ENCODE assay signal across 8 mouse cellular contexts in genomic region chr14:59478699-59479098, GRCm38 (mm10). TPM values are rescaled to one million over a fixed set of nuclear protein-coding genes. Genes with fewer than 3 reads are reported as not detected.
A peak's percentile ranks its signal among the peaks of the same experiment; 100 is the strongest.
DNase-seq lines count a peak whose midpoint lies in the region; ATAC-seq lines count a peak whose summit lies in the region.

No protein-coding gene starts in this region.

- H3K27ac ChIP-seq in kidney, embryonic 16.5 days (ENCODE audit: low read length): peak overlapping the region; percentile 76; the same call in 1 of the 2 replicates
- H3K27ac ChIP-seq in forebrain, embryonic 11.5 days (ENCODE audit: low read depth, low read length): no peak overlapping the region
- H3K27ac ChIP-seq in forebrain, embryonic 10.5 days: no peak overlapping the region

- no peaks in the 10 kb centered on the region for H3K36me3 ChIP-seq in kidney, embryonic 16.5 days (ENCODE audit: insufficient read depth, low read length)
- no peaks in the 10 kb centered on the region for H3K36me3 ChIP-seq in forebrain, embryonic 11.5 days (ENCODE audit: control insufficient read depth, insufficient read depth, low read length)
- no peaks in the 10 kb centered on the region for H3K36me3 ChIP-seq in forebrain, embryonic 10.5 days (replicated peaks)

- H3K9me3 ChIP-seq in kidney, embryonic 16.5 days (ENCODE audit: low read length): no peaks in the 10 kb centered on the region
- H3K9me3 ChIP-seq in forebrain, embryonic 11.5 days (ENCODE audit: control insufficient read depth, low read length): no peaks in the 10 kb centered on the region
- no peaks in the 10 kb centered on the region for H3K9me3 ChIP-seq in forebrain, embryonic 10.5 days

- peak; percentile 27 for DNase-seq in cerebellum, adult 9-10 months
- no peak for DNase-seq in cerebellum, postnatal 25 days
- peak; percentile 23 for DNase-seq in urinary bladder, postnatal 25 days (ENCODE audit: low spot score)
- no peak for DNase-seq in urinary bladder, adult 2 months (ENCODE audit: low spot score)
- peak; percentile 75 for DNase-seq in lung, postnatal 25 days (ENCODE audit: low spot score)
- DNase-seq in forebrain, embryonic 11.5 days (ENCODE audit: low spot score): no peak
- DNase-seq in forebrain, embryonic 10.5 days (ENCODE audit: extremely low spot score, low spot score): no peak

- H3K27me3 ChIP-seq in kidney, embryonic 16.5 days (ENCODE audit: insufficient read depth, low read length): no peaks in the 10 kb centered on the region
- H3K27me3 ChIP-seq in forebrain, embryonic 11.5 days (ENCODE audit: control insufficient read depth, insufficient read depth, low read length): no peaks in the 10 kb centered on the region
- no peaks in the 10 kb centered on the region for H3K27me3 ChIP-seq in forebrain, embryonic 10.5 days (ENCODE audit: poor library complexity, severe bottlenecking)

- WGBS in kidney, embryonic 16.5 days: 36% methylated on average over 6 of the region's 6 CpGs
- 67% methylated on average over 6 of the region's 6 CpGs for WGBS in forebrain, embryonic 11.5 days
- 72% methylated on average over 6 of the region's 6 CpGs for WGBS in forebrain, embryonic 10.5 days

- peak overlapping the region; percentile 20; the same call in 1 of the 2 replicates for H3K4me2 ChIP-seq in kidney, embryonic 16.5 days (replicated peaks; ENCODE audit: low read depth, low read length)
- no peak overlapping the region for H3K4me2 ChIP-seq in forebrain, embryonic 11.5 days (ENCODE audit: low read depth, low read length, severe bottlenecking)

- no peak overlapping the region for H3K9ac ChIP-seq in kidney, embryonic 16.5 days (replicated peaks; ENCODE audit: low read length)
- H3K9ac ChIP-seq in forebrain, embryonic 11.5 days (ENCODE audit: low read length): no peak overlapping the region

- H3K4me3 ChIP-seq in kidney, embryonic 16.5 days (ENCODE audit: low read length): no peak overlapping the region
- H3K4me3 ChIP-seq in forebrain, embryonic 11.5 days (ENCODE audit: low read depth, low read length): no peak overlapping the region
- H3K4me3 ChIP-seq in forebrain, embryonic 10.5 days: no peak overlapping the region

- H3K4me1 ChIP-seq in kidney, embryonic 16.5 days (ENCODE audit: insufficient read depth, low read length): peaks cover 12% of the 10 kb centered on the region; the same call in 1 of the 2 replicates
- H3K4me1 ChIP-seq in forebrain, embryonic 11.5 days (replicated peaks; ENCODE audit: control insufficient read depth, insufficient read depth, low read length): no peaks in the 10 kb centered on the region
- H3K4me1 ChIP-seq in forebrain, embryonic 10.5 days: no peaks in the 10 kb centered on the region

- ATAC-seq in kidney, embryonic 16.5 days (ENCODE audit: low FRiP score, low TSS enrichment): peak; percentile 63; the same call in 1 of the 2 replicates
- no peak for ATAC-seq in forebrain, embryonic 11.5 days (replicated peaks; ENCODE audit: low FRiP score)

RNA-seq across cellular contexts. Expression of gene Cab39l, which starts 37.9 kb away (rescaled TPM):
- polyA plus RNA-seq in urinary bladder, adult 2 months (2012; rRNA removed): 59.8 and 60.7 TPM in 2 replicates
- polyA plus RNA-seq in kidney, embryonic 16.5 days (2015; fragmentation: Nextera tagmentation; extraction: Ambion mirVana): 43.6 and 43.7 TPM in 2 replicates
- 43.4 and 47.7 TPM in 2 replicates for polyA plus RNA-seq in forebrain, embryonic 11.5 days (2014; fragmentation: Nextera tagmentation; extraction: Ambion mirVana)
- polyA plus RNA-seq in forebrain, embryonic 10.5 days (2016; fragmentation: Nextera tagmentation; extraction: Ambion mirVana): 44.5 and 46.0 TPM in 2 replicates

RNA-seq across cellular contexts. Expression of gene Setdb2, which starts 38.0 kb away (rescaled TPM):
- 6.4 and 7.1 TPM in 2 replicates for polyA plus RNA-seq in urinary bladder, adult 2 months (2012; rRNA removed)
- polyA plus RNA-seq in kidney, embryonic 16.5 days (2015; fragmentation: Nextera tagmentation; extraction: Ambion mirVana): 10.2 and 10.7 TPM in 2 replicates
- 12.5 and 12.7 TPM in 2 replicates for polyA plus RNA-seq in forebrain, embryonic 11.5 days (2014; fragmentation: Nextera tagmentation; extraction: Ambion mirVana)
- polyA plus RNA-seq in forebrain, embryonic 10.5 days (2016; fragmentation: Nextera tagmentation; extraction: Ambion mirVana): 11.8 and 13.7 TPM in 2 replicates

Comparison
In these comparisons a context has a peak if more than half of its experiments do, and no peak if none do; other contexts are left out.
1. DNase-seq: peak in cerebellum, adult 9-10 months (single experiment), urinary bladder, postnatal 25 days (single experiment) and lung, postnatal 25 days (single experiment); none in cerebellum, postnatal 25 days (0 of 2), urinary bladder, adult 2 months (single experiment), forebrain, embryonic 11.5 days (single experiment) and forebrain, embryonic 10.5 days (single experiment).